Mouse (Mus musculus): ENCODE results near the gene Mov10.
"Not testable (repeated sequence)": the region's sequence is repeated elsewhere in the genome, so short reads cannot be mapped to it uniquely, and the experiment has no call there.

DNA sequence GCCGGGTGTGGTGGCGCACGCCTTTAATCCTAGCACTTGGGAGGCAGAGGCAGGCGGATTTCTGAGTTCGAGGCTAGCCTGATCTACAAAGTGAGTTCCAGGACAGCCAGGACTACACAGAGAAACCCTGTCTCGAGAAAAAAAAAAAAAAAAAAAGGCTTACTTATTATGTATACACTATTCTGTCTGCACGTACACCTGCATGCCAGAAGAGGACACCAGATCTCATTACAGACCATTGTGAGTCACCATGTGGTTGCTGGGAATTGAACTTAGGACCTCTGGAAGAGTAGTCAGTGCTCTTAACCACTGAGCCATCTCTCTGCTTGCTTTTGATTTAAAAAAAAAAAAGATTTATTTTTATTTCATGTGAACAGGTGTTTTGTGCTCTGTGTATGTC lies 5.1 kb downstream of the Mov10 start:
- TF ChIP-seq CTCF (IDR thresholded peaks at IDR 0.05; ENCODE audit: extremely low read depth, insufficient read length, insufficient replicate concordance, low read depth, low read length); POLR2A (IDR thresholded peaks at IDR 0.05; ENCODE audit: low read depth, low read length): not testable (repeated sequence)
